Mouse (Mus musculus) splenic B cell, adult 2 months (primary cell): ENCODE data around the gene Trim80.
A peak's percentile ranks its signal among the peaks of the same experiment; 100 is the strongest.
"Not testable (repeated sequence)": the region's sequence is repeated elsewhere in the genome, so short reads cannot be mapped to it uniquely, and the experiment has no call there.

Source experiments
- DNase-seq: peaks from one replicate; pipeline ENCODE4 v3.0.0-alpha.2; 2011; ENCODE audit warnings: low read depth, low spot score
- H3K27me3 ChIP-seq: 2 replicates; pipeline ENCODE4 v1.6.1; 2012; ENCODE audit warnings: mild to moderate bottlenecking, low read length, moderate library complexity, mixed read lengths; ENCODE audit not compliant: control insufficient read depth, poor library complexity, insufficient read depth, severe bottlenecking
- H3K36me3 ChIP-seq: 2 replicates; pipeline ENCODE4 v1.6.1; 2012; ENCODE audit warnings: mild to moderate bottlenecking, low read length, moderate library complexity, mixed read lengths; ENCODE audit not compliant: control insufficient read depth, poor library complexity, insufficient read depth, severe bottlenecking

Gene Trim80

DNA sequence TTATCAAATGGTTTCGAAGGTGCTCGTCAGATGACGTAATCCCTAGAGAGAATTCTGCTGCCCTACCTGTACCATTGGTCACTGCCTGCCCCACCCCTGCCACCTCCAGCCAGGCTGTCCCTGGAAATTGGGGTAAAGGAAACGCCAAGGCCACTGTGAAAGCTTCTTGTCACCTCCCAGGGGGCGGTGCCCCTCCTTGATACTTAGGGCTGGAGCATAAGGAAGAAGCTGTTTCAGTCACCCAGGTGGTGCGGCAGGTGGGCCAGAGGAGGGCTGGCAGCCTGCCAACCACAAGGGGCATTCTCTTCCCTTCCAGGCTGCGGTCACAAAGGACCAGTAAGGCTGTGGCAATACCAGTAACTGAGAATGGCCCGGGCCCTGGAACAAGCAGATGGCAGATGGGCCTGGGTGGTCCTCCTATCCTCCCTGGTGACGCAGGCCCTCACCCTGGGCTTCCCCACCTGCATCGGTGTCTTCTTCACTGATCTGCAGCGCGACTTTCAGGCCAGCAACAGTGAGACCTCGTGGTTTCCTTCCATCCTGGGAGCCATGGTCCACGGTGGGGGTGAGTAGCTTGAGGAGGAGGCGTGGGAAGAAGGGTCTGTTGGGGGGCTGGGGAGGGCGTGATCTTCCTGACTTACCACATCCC lies 22.0 kb downstream of the Trim80 start, which contains the start of gene Slc16a5:
Gene Slc16a5, plus strand, starts transcription at position 232 of the 649 bp plus-strand sequence.
- Histone ChIP-seq H3K27me3 (no peaks in the 10 kb centered on the region), H3K36me3 (no peaks in the 10 kb centered on the region)
- DNase-seq = no peak

DNA sequence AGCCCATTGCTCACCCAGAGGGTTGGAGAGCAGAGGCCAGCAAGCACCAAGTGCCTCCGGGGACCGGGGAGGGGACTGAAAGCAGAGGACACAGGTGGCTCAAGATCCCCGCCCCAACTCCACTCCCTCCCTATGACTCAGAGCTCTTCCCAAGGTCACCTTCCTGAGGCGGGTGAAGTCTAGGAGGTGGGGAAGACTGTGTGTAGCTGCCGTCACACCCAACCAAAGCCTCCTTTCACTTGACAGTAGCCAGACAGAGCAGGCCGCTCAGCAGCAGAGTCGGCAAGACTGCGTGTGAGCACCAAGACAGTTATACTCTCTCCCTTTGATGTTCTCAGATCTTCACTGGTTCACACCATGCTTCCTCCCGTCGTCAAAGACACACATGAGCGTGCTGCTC lies 23.1 kb downstream of the Trim80 start:
- H3K36me3 ChIP-seq = no peaks in the 10 kb centered on the region
- no peak for DNase-seq
- H3K27me3 ChIP-seq = no peaks in the 10 kb centered on the region

DNA sequence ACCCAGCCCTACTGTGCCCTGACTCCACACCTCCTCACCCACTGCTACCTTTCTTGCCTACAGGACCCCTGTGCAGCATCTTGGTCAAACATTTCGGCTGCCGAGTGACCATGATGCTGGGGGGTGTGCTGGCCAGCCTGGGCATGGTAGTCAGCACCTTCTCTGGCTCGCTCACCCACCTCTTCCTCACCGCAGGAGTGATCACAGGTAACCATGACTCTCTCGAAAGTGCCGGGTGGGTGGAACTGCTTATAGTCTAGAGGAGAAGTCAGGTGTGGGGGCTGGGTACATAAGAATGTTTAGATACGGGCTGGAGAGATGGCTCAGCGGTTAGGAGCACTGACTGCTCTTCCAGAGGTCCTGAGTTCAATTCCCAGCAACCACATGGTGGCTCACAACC lies 24.5 kb downstream of the Trim80 start:
- no peaks in the 10 kb centered on the region for H3K36me3 ChIP-seq
- no peak for DNase-seq
- no peaks in the 10 kb centered on the region for H3K27me3 ChIP-seq

DNA sequence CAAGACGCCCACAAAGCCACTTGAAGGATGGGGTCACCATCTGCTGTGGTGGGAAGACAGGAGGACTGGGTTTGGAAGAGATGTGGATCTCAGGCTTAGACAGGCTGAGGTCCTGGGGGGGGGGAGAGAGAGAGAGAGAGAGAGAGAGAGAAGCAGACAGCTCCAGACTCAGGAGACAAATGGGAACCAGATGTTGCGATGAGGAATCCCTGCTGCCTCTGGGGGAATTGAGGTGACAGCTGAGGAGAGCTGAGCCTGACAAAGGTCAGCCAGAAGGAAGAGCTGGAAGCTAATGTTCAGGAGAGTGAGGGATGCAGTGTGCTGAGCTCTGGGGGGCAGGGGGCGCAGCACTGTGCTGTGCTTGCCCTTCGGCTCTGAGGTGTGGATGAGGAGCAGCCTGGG lies 26.9 kb downstream of the Trim80 start:
- Histone ChIP-seq H3K36me3 (no peaks in the 10 kb centered on the region), H3K27me3 (no peaks in the 10 kb centered on the region)
- DNase-seq = no peak

DNA sequence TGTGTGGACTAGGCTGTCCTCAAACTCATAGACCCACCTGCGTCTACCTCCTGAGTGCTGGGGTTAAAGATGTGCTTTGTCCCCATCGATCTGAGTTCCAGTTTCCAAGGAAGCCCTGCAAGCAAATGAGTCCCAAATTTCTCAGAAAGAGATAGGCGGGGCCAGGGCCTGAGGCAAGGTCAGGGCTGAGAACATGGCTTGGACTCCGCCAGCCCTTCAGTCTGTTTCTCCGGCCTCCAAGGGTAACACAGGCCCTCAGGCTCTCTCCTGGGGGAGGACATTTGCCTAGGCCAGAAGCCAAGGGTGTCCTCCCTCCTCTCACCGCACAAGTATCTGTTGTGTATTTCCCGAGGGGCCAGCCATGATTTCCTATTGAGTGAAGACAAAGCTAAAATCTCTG lies 31.8 kb downstream of the Trim80 start:
- no peaks in the 10 kb centered on the region for H3K36me3 ChIP-seq
- H3K27me3 ChIP-seq = no peaks in the 10 kb centered on the region
- no peak for DNase-seq

DNA sequence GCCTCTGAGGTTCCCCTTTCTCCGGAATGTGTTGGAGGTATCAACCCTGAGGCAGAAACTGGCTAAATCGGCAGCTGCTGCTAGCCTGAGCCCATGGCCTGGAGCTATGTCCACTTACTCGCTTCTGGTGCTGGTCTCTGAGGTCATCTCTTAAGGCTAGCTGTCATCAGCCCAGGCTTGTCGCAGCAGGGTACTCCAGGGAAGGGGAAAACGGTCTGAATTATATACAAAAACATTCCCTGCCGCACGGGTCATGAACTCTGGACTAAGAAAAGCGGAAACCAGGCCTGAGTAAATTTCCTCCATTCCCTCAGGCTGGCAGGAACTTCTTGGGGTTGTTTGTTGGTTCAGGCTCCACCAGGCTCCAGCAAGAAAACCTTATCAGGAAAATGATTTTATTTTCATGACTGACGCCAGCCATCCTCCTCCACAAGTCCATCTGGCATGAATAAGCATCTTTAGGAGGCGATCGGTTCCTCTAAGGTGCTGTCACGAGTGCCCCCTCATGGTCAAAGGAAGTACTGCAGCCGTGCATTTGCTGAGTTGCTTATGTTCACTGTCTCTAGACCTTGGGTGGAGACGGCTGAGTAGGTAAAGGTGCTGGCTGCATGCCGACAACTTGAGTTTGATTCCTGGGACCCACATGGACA lies 33.4 kb downstream of the Trim80 start:
- peak; percentile 95 for DNase-seq
- no peaks in the 10 kb centered on the region for H3K27me3 ChIP-seq
- no peaks in the 10 kb centered on the region for H3K36me3 ChIP-seq

DNA sequence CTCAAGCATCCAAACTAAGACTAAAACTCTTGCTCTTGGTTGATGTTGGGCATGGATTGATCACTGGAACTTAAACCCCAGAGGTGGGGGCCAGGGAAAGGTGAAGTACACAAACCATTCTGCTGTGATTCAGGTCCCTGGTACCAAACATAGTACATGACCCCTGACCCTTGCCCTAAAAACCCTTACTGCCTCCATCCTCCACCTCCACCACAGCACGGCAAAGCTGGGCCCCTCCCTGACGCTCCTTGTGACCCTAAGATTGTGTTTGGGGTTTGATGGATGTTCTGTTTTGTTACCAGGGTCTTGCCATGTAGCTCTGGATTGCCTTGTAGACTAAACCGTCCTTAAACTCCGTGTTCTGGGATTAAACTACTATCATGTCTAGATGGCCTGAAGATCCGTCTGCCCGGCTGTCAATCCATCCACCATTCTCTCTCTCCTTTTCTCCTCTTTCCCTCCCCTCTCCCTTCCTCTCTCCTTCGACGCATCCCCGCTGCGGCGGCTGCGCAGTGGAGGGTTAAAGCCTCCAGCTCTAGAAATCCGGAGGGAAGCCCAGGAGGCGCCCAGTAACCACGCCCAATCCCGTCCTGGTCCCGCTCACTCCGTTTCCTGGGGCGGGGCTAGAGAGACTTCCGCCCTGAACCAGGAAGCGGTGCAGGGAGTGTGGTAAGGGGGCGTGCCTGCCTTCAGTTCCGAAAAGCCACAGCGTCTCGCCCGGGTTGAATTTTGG lies 34.8 kb downstream of the Trim80 start, which contains the start of gene Armc7:
Gene Armc7, plus strand, starts transcription at position 643 of the 733 bp plus-strand sequence.
- H3K27me3 ChIP-seq = no peaks in the 10 kb centered on the region
- DNase-seq = peak; percentile 87

DNA sequence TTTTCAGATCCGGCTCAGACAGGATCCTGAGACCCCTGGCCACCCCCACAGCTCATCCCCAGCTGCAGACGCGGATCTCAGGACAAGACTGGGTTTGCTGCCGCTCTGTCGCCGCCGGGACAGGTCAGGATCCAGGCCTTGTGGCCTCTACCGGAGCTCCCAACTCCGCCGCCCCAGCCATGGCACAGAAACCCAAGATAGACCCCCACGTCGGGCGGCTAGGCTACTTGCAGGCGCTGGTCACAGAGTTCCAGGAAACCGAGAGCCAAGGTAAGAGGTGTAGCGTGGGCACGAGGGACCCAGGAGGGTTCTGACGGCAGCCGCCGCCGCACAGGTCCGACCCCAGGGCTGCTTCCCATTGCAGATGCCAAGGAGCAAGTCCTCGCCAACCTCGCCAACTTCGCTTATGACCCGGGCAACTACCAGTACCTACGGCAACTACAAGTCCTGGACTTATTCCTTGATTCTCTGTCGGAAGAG lies 35.5 kb downstream of the Trim80 start:
- no peaks in the 10 kb centered on the region for H3K36me3 ChIP-seq
- no peak for DNase-seq
- no peaks in the 10 kb centered on the region for H3K27me3 ChIP-seq

More for the DNA sequence above, 34.8 kb downstream of the Trim80 start, which contains the start of gene Armc7:
- no peaks in the 10 kb centered on the region for H3K36me3 ChIP-seq

DNA sequence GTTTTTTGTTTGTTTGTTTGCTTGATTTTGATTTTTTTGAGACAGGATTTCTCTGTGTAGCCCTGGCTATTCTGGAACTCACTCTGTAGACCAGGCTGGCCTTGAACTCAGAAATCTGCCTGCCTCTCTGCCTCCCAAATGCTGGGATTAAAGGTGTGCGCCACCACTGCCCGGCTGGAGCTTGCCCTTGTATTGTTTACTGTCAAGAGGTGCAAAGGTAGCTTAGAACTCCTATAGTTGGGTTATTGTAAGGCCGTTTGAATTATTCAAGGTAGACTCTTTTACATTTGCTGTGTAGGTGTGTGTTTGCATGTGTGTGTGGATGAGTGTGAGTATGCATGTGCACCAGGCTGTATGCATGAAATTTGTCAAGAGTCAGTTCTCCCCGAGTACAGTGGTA lies 36.3 kb downstream of the Trim80 start:
- H3K36me3 ChIP-seq, DNase-seq, H3K27me3 ChIP-seq: not testable (repeated sequence)

DNA sequence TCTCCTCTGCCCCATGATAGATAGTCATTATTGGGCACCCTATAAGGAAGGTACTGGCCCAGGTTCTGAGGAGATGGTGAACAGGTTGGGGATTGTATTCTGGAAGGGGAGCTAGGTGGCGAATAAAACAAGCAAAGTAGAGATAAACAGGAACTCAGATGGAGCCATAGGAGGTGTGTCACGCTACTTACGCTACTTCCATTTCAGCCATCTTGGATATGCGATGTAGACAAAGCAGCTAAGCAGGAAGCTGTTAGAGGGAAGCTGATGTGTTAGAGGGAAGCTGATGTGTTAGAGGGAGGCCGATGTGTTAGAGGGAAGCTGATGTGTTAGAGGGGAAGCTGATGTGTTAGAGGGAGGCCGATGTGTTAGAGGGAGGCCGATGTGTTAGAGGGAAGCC lies 37.0 kb downstream of the Trim80 start:
- peak; percentile 52 for DNase-seq

DNA sequence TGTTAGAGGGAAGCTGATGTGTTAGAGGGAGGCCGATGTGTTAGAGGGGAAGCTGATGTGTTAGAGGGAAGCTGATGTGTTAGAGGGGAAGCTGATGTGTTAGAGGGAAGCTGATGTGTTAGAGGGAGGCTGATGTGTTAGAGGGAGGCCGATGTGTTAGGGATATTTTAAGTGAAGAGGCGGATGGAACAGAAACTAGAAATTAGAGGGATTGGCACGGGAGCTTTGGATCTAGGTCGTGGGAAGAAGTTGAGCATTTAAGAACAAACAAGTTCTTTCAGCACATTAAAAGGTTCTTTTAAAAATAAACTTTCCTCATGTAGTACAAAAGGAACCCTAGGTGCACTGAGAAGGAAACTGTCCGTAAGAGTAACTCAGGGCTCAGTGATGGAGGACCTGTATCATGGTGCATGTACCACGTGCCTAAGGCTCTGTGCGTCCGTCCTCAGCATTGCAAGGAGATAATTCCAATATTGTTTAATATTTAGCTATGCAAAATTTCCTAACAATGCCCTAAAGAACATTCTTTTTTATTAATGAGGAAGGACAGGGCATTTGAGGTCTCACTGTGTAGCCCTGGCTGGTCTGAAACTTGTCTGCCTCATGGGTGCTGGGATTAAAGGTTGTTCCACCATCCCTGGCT lies 38.1 kb downstream of the Trim80 start:
- DNase-seq = no peak
- Histone ChIP-seq H3K27me3 (no peaks in the 10 kb centered on the region), H3K36me3 (no peaks in the 10 kb centered on the region)

More for the DNA sequence above, 37.0 kb downstream of the Trim80 start:
- H3K36me3 ChIP-seq, H3K27me3 ChIP-seq: not testable (repeated sequence)

DNA sequence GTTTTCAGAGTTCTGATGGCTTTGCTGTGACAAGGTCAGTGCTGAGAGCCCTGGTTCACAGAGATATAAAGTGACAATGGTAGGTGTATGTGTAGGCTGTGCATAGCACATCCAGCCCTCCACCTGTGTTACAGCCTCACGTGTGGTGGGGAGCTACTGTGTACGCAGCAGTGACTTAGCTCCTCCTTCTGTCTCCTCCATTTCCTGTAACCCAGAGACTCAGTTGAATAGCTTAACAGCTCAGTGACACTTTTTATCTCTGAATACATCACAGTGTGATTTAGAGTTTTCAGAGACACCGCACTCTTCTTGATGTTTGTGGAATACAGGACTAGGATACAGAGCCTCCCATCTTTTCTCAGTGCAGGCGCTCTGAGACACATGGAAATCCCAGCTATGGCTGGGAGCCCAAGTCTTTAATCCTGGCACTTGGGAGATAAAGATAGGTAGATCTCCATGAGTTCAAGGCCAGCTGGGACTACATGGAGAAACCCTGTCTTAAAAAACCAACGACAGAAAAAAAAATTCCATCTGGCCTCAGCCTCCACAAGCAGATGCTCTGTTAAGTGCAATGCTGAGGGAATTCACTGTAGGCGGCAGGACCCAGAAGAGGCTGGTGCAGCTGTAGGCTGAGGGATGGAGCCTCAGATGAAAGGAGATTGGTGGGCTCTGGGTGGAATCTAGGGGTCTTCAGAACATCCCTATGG lies 41.4 kb downstream of the Trim80 start:
- DNase-seq = no peak
- Histone ChIP-seq H3K36me3 (no peaks in the 10 kb centered on the region), H3K27me3 (no peaks in the 10 kb centered on the region)

DNA sequence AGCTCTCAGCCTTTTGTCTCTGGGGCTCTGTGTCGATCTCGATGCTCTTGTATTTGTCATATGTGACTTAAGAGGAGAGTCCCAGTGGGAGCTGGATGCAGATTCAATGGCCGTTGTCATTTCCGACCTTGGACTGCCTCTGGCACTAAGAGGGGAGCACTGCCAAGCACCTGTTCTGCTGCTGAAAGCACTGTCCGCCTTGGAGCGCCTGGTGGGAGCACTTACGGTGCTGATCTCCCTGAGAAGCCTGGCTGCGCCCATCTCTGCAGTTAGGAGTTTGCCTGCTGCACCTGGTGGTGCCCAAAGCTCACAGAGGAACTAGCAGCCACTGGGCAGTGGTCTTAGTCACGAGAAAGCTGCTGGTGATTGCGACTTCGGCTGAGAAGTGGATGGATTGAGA lies 42.9 kb downstream of the Trim80 start:
- no peak for DNase-seq
- H3K27me3 ChIP-seq = no peaks in the 10 kb centered on the region
- no peaks in the 10 kb centered on the region for H3K36me3 ChIP-seq

DNA sequence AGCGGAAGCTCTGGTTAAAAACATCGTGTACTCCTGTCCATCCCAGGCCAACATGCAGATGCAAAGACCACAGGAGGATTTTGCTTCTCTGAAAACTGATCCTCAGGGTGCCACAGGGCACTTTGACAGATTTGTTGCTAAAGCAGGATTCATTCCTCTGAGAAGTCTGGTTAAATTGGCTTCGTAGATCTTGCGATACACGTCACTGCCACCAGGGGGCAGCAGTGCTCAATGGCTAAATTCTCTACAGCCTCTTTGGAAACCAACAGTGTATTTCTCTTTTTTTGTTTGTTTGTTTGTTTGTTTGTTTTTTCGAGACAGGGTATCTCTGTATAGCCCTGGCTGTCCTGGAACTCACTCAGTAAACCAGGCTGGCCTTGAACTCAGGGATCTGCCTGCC lies 43.4 kb downstream of the Trim80 start:
- peak; percentile 86 for DNase-seq
- H3K27me3 ChIP-seq = no peaks in the 10 kb centered on the region
- no peaks in the 10 kb centered on the region for H3K36me3 ChIP-seq
